Mouse (Mus musculus) heart, embryonic 14.5 days (tissue): ENCODE results near the gene Atp13a4. TPM values are rescaled to one million over a fixed set of nuclear protein-coding genes. Genes with fewer than 3 reads are reported as not detected.

ENCODE experiments used
- ATAC-seq: fragments of 200-750 bp; cut with Nextera tagmentation; 2 replicates; pipeline ENCODE4 v1.8.0; 2017; ENCODE audit warnings: low read depth, moderate TSS enrichment; ENCODE audit not compliant: insufficient number of reproducible peaks, insufficient read depth, low FRiP score
- H3K27ac ChIP-seq, 2 experiments: fragments of 200-500 bp in 1 of 2; fragments of 300-500 bp in 1 of 2; sonication (generic) in 1 of 2; replicated peaks in 1 of 2; 2 replicates each; pipeline ENCODE4 v1.5.1; 2012 to 2014; ENCODE audit warnings: low read depth in 2 of 2, low read length in 2 of 2, control low read depth in 1 of 2, mild to moderate bottlenecking in 1 of 2, mixed read lengths in 1 of 2; ENCODE audit not compliant: control insufficient read depth in 1 of 2, insufficient read depth in 1 of 2
- H3K27me3 ChIP-seq: fragments of 300-500 bp; sonication (generic); 2 replicates; pipeline ENCODE4 v1.6.1; 2014; ENCODE audit warnings: mild to moderate bottlenecking, low read length, control low read depth; ENCODE audit not compliant: control insufficient read depth, insufficient read depth
- H3K36me3 ChIP-seq: fragments of 300-500 bp; sonication (generic); 2 replicates; pipeline ENCODE4 v1.6.1; 2014; ENCODE audit warnings: mild to moderate bottlenecking, control low read depth, low read length, mixed read lengths; ENCODE audit not compliant: control insufficient read depth, insufficient read depth
- H3K4me1 ChIP-seq, 2 experiments: fragments of 200-500 bp in 1 of 2; fragments of 300-500 bp in 1 of 2; sonication (generic) in 1 of 2; 2 replicates each; pipeline ENCODE4 v1.6.1; 2012 to 2014; ENCODE audit warnings: low read length in 2 of 2, control low read depth in 1 of 2, mixed read lengths in 1 of 2; ENCODE audit not compliant: control insufficient read depth in 2 of 2, insufficient read depth in 2 of 2
- H3K4me2 ChIP-seq: fragments of 300-500 bp; sonication (generic); 2 replicates; pipeline ENCODE4 v1.6.1; 2014; ENCODE audit warnings: mild to moderate bottlenecking, low read length
- H3K4me3 ChIP-seq, 2 experiments: fragments of 200-500 bp in 1 of 2; fragments of 300-500 bp in 1 of 2; sonication (generic) in 1 of 2; 2 replicates each; pipeline ENCODE4 v1.5.1; 2012 to 2014; ENCODE audit warnings: low read length in 2 of 2, mild to moderate bottlenecking in 2 of 2, control low read depth in 1 of 2, low read depth in 1 of 2, moderate library complexity in 1 of 2; ENCODE audit not compliant: control insufficient read depth in 1 of 2, insufficient read depth in 1 of 2
- H3K9ac ChIP-seq: fragments of 300-500 bp; sonication (generic); 2 replicates; pipeline ENCODE4 v1.6.1; 2014; ENCODE audit warnings: mild to moderate bottlenecking, low read length
- H3K9me3 ChIP-seq: fragments of 300-500 bp; sonication (generic); 2 replicates; pipeline ENCODE4 v1.6.1; 2016; ENCODE audit warnings: low read length, control low read depth; ENCODE audit not compliant: control insufficient read depth
- WGBS: fragments of 180-500 bp; shearing (Covaris S2); extraction: QIAGEN DNeasy Blood & Tissue Kit; methylation state at CpG from one replicate; pipeline ENCODE4 v1.1.7; 2014; 5-methylcytosine and 5-hydroxymethylcytosine counted together
- polyA plus RNA-seq: library from polyadenylated mRNA; unstranded; fragments of >200 nt; fragmentation: Nextera tagmentation; extraction: Ambion mirVana; gene quantifications from 2 replicates; pipeline ENCODE4 v1.2.1, GENCODE M21; 2014

Gene Atp13a4
- polyA plus RNA-seq, 1 experiment from 2014 or later, result not detected

GRCm38 (mm10) chr16:29480396-29480795, 64.3 kb downstream of the Atp13a4 start:
- no peaks in the 10 kb centered on the region for H3K27me3 ChIP-seq
- WGBS, result 80% methylated on average over 6 of the region's 6 CpGs
- H3K27ac ChIP-seq, result no peak overlapping the region
- H3K4me2 ChIP-seq, result no peak overlapping the region
- no peak for ATAC-seq
- H3K9me3 ChIP-seq, result no peaks in the 10 kb centered on the region
- H3K36me3 ChIP-seq, result no peaks in the 10 kb centered on the region
- no peak overlapping the region for H3K4me3 ChIP-seq
- no peak overlapping the region for H3K9ac ChIP-seq
- H3K4me1 ChIP-seq, result no peaks in the 10 kb centered on the region

DNA sequence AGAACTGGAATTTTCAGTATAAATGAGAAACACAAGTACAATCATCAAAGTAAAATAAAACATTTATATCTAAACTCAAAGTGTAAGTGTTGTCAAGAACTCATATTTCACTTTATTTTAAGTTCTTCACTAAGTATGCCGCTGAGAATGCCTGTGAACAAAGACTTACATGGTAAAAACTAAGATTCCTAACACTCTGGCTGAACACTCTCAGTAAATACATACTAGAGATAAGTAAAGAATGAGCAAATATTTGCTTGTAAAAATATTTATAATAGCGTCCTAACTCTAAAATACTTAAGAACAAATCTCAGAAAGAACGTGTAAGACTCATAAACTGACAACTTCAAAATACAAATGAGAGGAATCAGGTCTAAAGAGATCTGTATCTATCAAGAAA, 80.9 kb downstream of the Atp13a4 start:
- ATAC-seq, result no peak
- Histone ChIP-seq H3K9me3 (no peaks in the 10 kb centered on the region), H3K27me3 (no peaks in the 10 kb centered on the region), H3K4me2 (no peak overlapping the region), H3K9ac (no peak overlapping the region), H3K27ac (no peak overlapping the region), H3K36me3 (no peaks in the 10 kb centered on the region), H3K4me1 (no peaks in the 10 kb centered on the region), H3K4me3 (no peak overlapping the region)
- WGBS, result 63% methylated on average over 3 of the region's 3 CpGs

DNA sequence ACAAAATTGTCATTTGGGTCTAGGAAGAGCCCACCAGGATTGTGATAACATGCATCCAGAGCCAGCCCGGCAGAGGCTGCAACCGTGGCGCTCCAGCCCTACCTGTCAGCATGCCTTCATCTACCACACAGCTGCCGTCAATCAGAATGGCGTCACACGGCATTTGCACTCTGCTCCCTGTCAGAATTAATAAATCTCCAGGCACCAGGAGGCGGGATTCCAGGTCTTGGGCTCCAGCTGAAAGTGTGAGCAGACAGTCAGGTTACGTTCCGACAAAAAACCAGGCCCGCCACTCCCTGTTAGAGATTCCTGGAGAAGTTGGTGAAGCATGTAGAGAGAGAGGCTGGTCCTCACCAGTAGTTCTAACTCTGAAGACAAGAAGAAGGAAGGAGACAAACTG, 85.3 kb downstream of the Atp13a4 start:
- Histone ChIP-seq H3K9me3 (no peaks in the 10 kb centered on the region), H3K9ac (no peak overlapping the region), H3K36me3 (no peaks in the 10 kb centered on the region), H3K27me3 (no peaks in the 10 kb centered on the region), H3K4me2 (no peak overlapping the region), H3K27ac (no peak overlapping the region), H3K4me1 (no peaks in the 10 kb centered on the region), H3K4me3 (no peak overlapping the region)
- WGBS, result 55% methylated on average over 10 of the region's 10 CpGs
- no peak for ATAC-seq

DNA sequence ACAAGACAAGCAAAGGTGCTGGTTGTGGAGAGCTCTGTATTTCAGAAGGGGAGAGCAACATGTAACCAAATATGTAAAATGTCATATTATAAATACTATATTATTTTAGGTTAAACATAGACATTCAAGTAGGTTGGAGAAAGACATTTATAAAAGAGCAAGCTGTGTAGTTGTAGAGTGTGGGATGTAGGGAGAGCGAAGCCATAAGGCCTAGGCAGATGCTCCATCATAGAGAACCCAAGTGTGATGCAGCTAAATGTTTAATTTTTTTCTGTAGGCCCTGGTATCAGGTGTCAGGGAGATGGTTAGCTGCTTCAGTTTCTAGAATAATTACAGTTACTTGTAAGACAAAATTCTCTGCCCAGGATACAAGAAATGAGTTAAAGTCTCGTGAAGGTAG, 87.8 kb downstream of the Atp13a4 start:
- Histone ChIP-seq H3K4me2 (no peak overlapping the region), H3K9ac (no peak overlapping the region), H3K4me1 (no peaks in the 10 kb centered on the region), H3K36me3 (no peaks in the 10 kb centered on the region), H3K27ac (no peak overlapping the region), H3K4me3 (no peak overlapping the region), H3K27me3 (no peaks in the 10 kb centered on the region), H3K9me3 (no peaks in the 10 kb centered on the region)
- no peak for ATAC-seq
- 84% methylated on average over 2 of the region's 2 CpGs for WGBS

DNA sequence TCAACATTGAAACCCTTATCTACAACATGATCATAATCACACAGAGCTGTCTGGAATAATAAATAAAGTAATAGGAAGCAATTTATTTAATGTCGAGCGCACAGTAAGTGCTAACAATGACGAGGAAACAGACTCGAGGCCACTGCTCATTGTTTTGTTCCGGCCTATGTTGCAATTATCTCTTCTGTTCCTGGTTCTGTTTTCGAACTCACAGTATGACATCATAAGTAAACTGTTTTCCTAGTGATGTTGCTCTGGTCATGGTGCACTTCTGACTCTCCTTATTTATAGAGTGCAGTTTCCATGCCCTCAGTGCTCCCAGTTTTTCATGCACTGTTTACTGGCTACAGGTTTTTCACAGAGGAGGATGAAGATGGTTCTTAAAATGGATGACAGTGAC, 91.4 kb downstream of the Atp13a4 start:
- no peaks in the 10 kb centered on the region for H3K9me3 ChIP-seq
- no peaks in the 10 kb centered on the region for H3K27me3 ChIP-seq
- no peak overlapping the region for H3K27ac ChIP-seq
- H3K36me3 ChIP-seq, result no peaks in the 10 kb centered on the region
- 64% methylated on average over 6 of the region's 6 CpGs for WGBS
- H3K9ac ChIP-seq, result no peak overlapping the region
- H3K4me3 ChIP-seq, result no peak overlapping the region
- no peak overlapping the region for H3K4me2 ChIP-seq
- H3K4me1 ChIP-seq, result no peaks in the 10 kb centered on the region
- ATAC-seq, result no peak

- no peak for ATAC-seq
- Histone ChIP-seq H3K9ac (no peak overlapping the region), H3K4me2 (no peak overlapping the region), H3K4me3 (no peak overlapping the region), H3K27ac (no peak overlapping the region), H3K36me3 (no peaks in the 10 kb centered on the region), H3K4me1 (no peaks in the 10 kb centered on the region), H3K27me3 (no peaks in the 10 kb centered on the region), H3K9me3 (no peaks in the 10 kb centered on the region)
- WGBS, result 45% methylated on average over 3 of the region's 3 CpGs
Measured at GRCm38 (mm10) chr16:29451706-29452105, 93.0 kb downstream of the Atp13a4 start.

DNA sequence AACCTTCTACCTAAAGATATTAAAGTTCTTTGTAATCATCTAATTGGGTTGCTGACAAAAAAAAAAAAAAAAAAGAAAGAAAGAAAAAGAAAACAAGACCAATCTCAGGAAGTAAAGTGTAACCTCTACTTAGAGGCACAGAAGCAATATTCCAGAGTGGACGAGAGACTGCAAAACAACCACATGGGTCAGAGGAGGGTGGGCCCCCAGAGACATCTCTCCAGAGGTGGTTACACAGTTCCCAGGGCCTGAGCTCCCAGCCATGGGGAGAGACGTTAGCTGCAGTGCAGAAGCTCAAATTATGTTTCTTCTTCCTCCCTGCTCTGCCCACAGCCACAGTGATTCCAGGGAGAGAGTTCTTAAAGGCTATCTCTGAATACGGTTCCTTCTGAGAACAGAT, 102.5 kb downstream of the Atp13a4 start:
- H3K27me3 ChIP-seq, result no peaks in the 10 kb centered on the region
- H3K4me1 ChIP-seq, result no peaks in the 10 kb centered on the region
- WGBS, result 37% methylated on average over 3 of the region's 3 CpGs
- ATAC-seq, result no peak
- H3K4me2 ChIP-seq, result no peak overlapping the region
- no peaks in the 10 kb centered on the region for H3K36me3 ChIP-seq
- H3K9me3 ChIP-seq, result no peaks in the 10 kb centered on the region
- no peak overlapping the region for H3K4me3 ChIP-seq
- no peak overlapping the region for H3K27ac ChIP-seq
- no peak overlapping the region for H3K9ac ChIP-seq

DNA sequence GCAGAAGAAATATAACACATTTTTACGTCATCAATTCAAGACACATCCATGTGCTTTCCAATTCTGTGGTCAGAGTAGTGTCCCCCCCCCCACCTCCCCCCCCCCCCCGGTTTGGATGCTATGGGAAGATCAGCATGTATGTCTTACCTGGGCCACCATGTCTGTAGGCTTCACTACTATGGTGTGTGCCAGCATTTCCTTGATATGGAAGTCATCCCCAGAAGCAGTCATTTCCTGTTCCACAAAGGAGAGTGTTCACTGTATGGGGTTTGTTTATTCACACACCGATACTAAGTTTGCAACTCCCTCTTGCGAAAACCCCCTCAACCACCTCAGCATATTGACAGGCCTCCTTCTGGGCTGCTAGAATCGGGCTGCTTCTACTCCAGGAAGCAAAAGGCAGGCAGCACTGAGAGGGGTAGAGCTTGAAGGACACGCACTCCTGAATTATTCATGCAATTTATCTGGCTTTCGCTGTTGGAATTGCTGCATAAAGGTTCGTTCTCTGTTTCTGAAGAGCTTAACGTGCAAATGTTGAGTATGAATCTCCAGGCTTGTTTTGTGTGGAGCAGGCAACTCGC, 103.2 kb downstream of the Atp13a4 start:
- Histone ChIP-seq H3K4me3 (no peak overlapping the region), H3K9ac (no peak overlapping the region), H3K27ac (no peak overlapping the region), H3K4me2 (no peak overlapping the region), H3K9me3 (no peaks in the 10 kb centered on the region), H3K36me3 (no peaks in the 10 kb centered on the region), H3K4me1 (no peaks in the 10 kb centered on the region), H3K27me3 (no peaks in the 10 kb centered on the region)
- no peak for ATAC-seq
- WGBS, result 70% methylated on average over 9 of the region's 10 CpGs
